In genomic region chr7:30665321-30665720, GRCm38 (mm10) we compare ENCODE assay signal across 1 mouse cellular context.
TF ChIP-seq lines count a peak whose summit lies in the region.

No protein-coding gene starts in this region.

TF ChIP-seq in MEL, 35 proteins besides CTCF, POLR2A, EP300 and RAD21 (continued from another document):
- TF ChIP-seq USF1 (IDR thresholded peaks at IDR 0.05; ENCODE audit: low read depth, low read length) (no peak), TAL1 (IDR thresholded peaks at IDR 0.05; ENCODE audit: low read length) (no peak), NRF1 (IDR thresholded peaks at IDR 0.05; ENCODE audit: insufficient read depth, low read depth, low read length, poor library complexity, severe bottlenecking) (no peak), MYC (IDR thresholded peaks at IDR 0.05; ENCODE audit: low read depth, low read length) (no peak), JUND (IDR thresholded peaks at IDR 0.05; ENCODE audit: low read depth, low read length) (no peak), POLR2AphosphoS2 (IDR thresholded peaks at IDR 0.05; ENCODE audit: low read length) (no peak), MXI1 (IDR thresholded peaks at IDR 0.05; ENCODE audit: low read depth, low read length) (no peak), ZKSCAN1 (IDR thresholded peaks at IDR 0.05; ENCODE audit: low read depth, low read length) (no peak), ZNF384 (IDR thresholded peaks at IDR 0.05; ENCODE audit: low read depth, low read length) (no peak), MAZ (IDR thresholded peaks at IDR 0.05; ENCODE audit: low read depth, low read length) (no peak)
